Mouse (Mus musculus) limb, embryonic 15.5 days (tissue): ENCODE results near the gene Cers6. TPM values are rescaled to one million over a fixed set of nuclear protein-coding genes. Genes with fewer than 3 reads are reported as not detected.

Experiments
- ATAC-seq: fragments of 200-750 bp; cut with Nextera tagmentation; 2 replicates; pipeline ENCODE4 v1.8.0; 2017; ENCODE audit warnings: low read depth, moderate TSS enrichment; ENCODE audit not compliant: insufficient number of reproducible peaks, low FRiP score, low TSS enrichment
- H3K27ac ChIP-seq: fragments of 300-500 bp; sonication (generic); 2 replicates; pipeline ENCODE4 v1.5.1; 2015; ENCODE audit warnings: moderate library complexity, mild to moderate bottlenecking, inconsistent platforms
- H3K27me3 ChIP-seq: fragments of 300-500 bp; sonication (generic); 2 replicates; pipeline ENCODE4 v1.6.1; 2015; ENCODE audit warnings: inconsistent platforms
- H3K36me3 ChIP-seq: fragments of 300-500 bp; sonication (generic); 2 replicates; pipeline ENCODE4 v1.6.1; 2015; ENCODE audit warnings: inconsistent platforms
- H3K4me1 ChIP-seq: fragments of 300-500 bp; sonication (generic); 2 replicates; pipeline ENCODE4 v1.6.1; 2015; ENCODE audit warnings: inconsistent platforms
- H3K4me2 ChIP-seq: fragments of 300-500 bp; sonication (generic); 2 replicates; pipeline ENCODE4 v1.6.1; 2015; ENCODE audit warnings: mild to moderate bottlenecking, inconsistent platforms
- H3K4me3 ChIP-seq: fragments of 300-500 bp; sonication (generic); 2 replicates; pipeline ENCODE4 v1.5.1; 2015; ENCODE audit warnings: mild to moderate bottlenecking, inconsistent platforms
- H3K9ac ChIP-seq: fragments of 300-500 bp; sonication (generic); 2 replicates; pipeline ENCODE4 v1.6.1; 2015; ENCODE audit warnings: inconsistent platforms
- H3K9me3 ChIP-seq: fragments of 300-500 bp; sonication (generic); 2 replicates; pipeline ENCODE4 v1.6.1; 2016; ENCODE audit warnings: inconsistent platforms
- polyA plus RNA-seq: library from polyadenylated mRNA; unstranded; fragments of >200 nt; fragmentation: Nextera tagmentation; extraction: Ambion mirVana; gene quantifications from 2 replicates; pipeline ENCODE4 v1.2.1, GENCODE M21; 2015

The Cers6 gene
- polyA plus RNA-seq, 1 experiment from 2014 or later: 27.6 TPM

- Histone ChIP-seq H3K4me2 (no peak overlapping the region), H3K9ac (no peak overlapping the region), H3K27ac (no peak overlapping the region), H3K27me3 (no peaks in the 10 kb centered on the region), H3K4me1 (no peaks in the 10 kb centered on the region), H3K36me3 (no peaks in the 10 kb centered on the region), H3K9me3 (no peaks in the 10 kb centered on the region), H3K4me3 (no peak overlapping the region)
- no peak for ATAC-seq
Observed at GRCm38 (mm10) chr2:69158907-69159306, 297.7 kb downstream of the Cers6 start.

Other genes with a start within 250 kb of the Cers6 start
- not detected in 2 replicates for gene 4932414N04Rik, start 205.0 kb upstream of the Cers6 start, polyA plus RNA-seq